Mouse (Mus musculus): ENCODE measurements around the gene F8a.

DNA sequence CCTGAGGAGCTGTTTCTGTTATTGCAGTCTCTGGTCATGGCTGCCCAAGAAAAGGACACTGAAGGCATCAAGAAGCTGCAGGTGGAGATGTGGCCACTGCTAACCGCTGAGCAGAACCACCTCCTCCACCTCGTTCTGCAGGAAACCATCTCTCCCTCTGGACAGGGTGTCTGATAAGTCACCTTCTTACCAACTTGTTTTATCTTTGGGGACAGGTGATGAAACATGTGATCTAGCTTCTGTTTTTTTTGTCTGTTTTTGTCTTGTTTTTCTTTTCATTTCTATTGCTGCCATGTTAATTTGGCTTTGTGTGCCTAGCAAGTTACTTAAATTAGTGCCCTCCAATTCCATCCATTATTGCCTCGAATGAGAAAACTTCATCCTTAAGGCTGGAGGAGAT, 1.2 kb downstream of the F8a start:
- TF ChIP-seq CTCF (IDR thresholded peaks at IDR 0.05; ENCODE audit: control insufficient read depth, insufficient read depth, insufficient replicate concordance, low read depth, low read length) (no peak), POLR2A (IDR thresholded peaks at IDR 0.05; ENCODE audit: control insufficient read depth, low read depth, low read length) (no peak)
